Mouse (Mus musculus) neural tube, embryonic 13.5 days (tissue): ENCODE data around the gene Cabp5. TPM values are rescaled to one million over a fixed set of nuclear protein-coding genes. Genes with fewer than 3 reads are reported as not detected.
"Not testable (repeated sequence)": the region's sequence is repeated elsewhere in the genome, so short reads cannot be mapped to it uniquely, and the experiment has no call there.

Experiments used
- ATAC-seq: fragments of 200-750 bp; cut with Nextera tagmentation; 2 replicates; pipeline ENCODE4 v1.8.0; 2017; ENCODE audit warnings: low read depth, mild to moderate bottlenecking, moderate TSS enrichment, moderate library complexity
- H3K27ac ChIP-seq: fragments of 300-500 bp; sonication (generic); replicated peaks from 2 replicates; pipeline ENCODE4 v1.5.1; 2015; ENCODE audit warnings: moderate library complexity, mild to moderate bottlenecking, inconsistent platforms
- H3K27me3 ChIP-seq: fragments of 300-500 bp; sonication (generic); 2 replicates; pipeline ENCODE4 v1.6.1; 2015; ENCODE audit warnings: mild to moderate bottlenecking, inconsistent platforms
- H3K36me3 ChIP-seq: fragments of 300-500 bp; sonication (generic); 2 replicates; pipeline ENCODE4 v1.6.1; 2015; ENCODE audit warnings: mild to moderate bottlenecking, inconsistent platforms
- H3K4me1 ChIP-seq: fragments of 300-500 bp; sonication (generic); replicated peaks from 2 replicates; pipeline ENCODE4 v1.6.1; 2015; ENCODE audit warnings: inconsistent platforms
- H3K4me2 ChIP-seq: fragments of 300-500 bp; sonication (generic); 2 replicates; pipeline ENCODE4 v1.6.1; 2015; ENCODE audit warnings: inconsistent platforms, mild to moderate bottlenecking, moderate library complexity
- H3K4me3 ChIP-seq: fragments of 300-500 bp; sonication (generic); 2 replicates; pipeline ENCODE4 v1.5.1; 2015; ENCODE audit warnings: mild to moderate bottlenecking, inconsistent platforms
- H3K9ac ChIP-seq: fragments of 300-500 bp; sonication (generic); 2 replicates; pipeline ENCODE4 v1.6.1; 2015; ENCODE audit warnings: moderate library complexity, mild to moderate bottlenecking, inconsistent platforms
- H3K9me3 ChIP-seq: fragments of 300-500 bp; sonication (generic); 2 replicates; pipeline ENCODE4 v1.6.1; 2016; ENCODE audit warnings: inconsistent platforms
- WGBS: fragments of 180-500 bp; shearing (Covaris S2); methylation state at CpG from one replicate; pipeline ENCODE4 v1.1.7; 2015; 5-methylcytosine and 5-hydroxymethylcytosine counted together
- polyA plus RNA-seq: library from polyadenylated mRNA; unstranded; fragments of >200 nt; fragmentation: Nextera tagmentation; extraction: Ambion mirVana; gene quantifications from 2 replicates; pipeline ENCODE4 v1.2.1, GENCODE M21; 2015

Gene Cabp5
- 0.11 TPM in 1 of 2 replicates, not detected in the other for polyA plus RNA-seq

- Histone ChIP-seq H3K4me1 (no peaks in the 10 kb centered on the region), H3K4me3 (no peak within 1 kb of the TSS), H3K36me3 (no peaks in the 10 kb centered on the region), H3K27me3 (no peaks in the 10 kb centered on the region), H3K27ac (no peak within 1 kb of the TSS), H3K4me2 (no peak within 1 kb of the TSS), H3K9me3 (peaks cover 5% of the 10 kb centered on the region; the same call in 1 of the 2 replicates), H3K9ac (no peak within 1 kb of the TSS)
- 85% methylated on average over 1 of the region's 1 CpGs for WGBS
- no peak for ATAC-seq
Measured at GRCm38 (mm10) chr7:13397832-13398231, at the start of gene Cabp5. Cabp5 (plus strand) TSS chr7:13398132.

- Histone ChIP-seq H3K27me3 (no peaks in the 10 kb centered on the region), H3K4me2 (no peak overlapping the region), H3K4me3 (no peak overlapping the region), H3K36me3 (peaks cover 43% of the 10 kb centered on the region), H3K4me1 (no peaks in the 10 kb centered on the region), H3K27ac (no peak overlapping the region), H3K9me3 (peaks cover 19% of the 10 kb centered on the region; the same call in 1 of the 2 replicates), H3K9ac (no peak overlapping the region)
- no peak for ATAC-seq
Measured at GRCm38 (mm10) chr7:13355943-13356342, 42.0 kb upstream of the Cabp5 start.

- Histone ChIP-seq H3K4me1 (no peaks in the 10 kb centered on the region), H3K4me3 (no peak overlapping the region), H3K9me3 (no peaks in the 10 kb centered on the region), H3K27me3 (no peaks in the 10 kb centered on the region), H3K9ac (no peak overlapping the region), H3K4me2 (no peak overlapping the region), H3K27ac (no peak overlapping the region), H3K36me3 (no peaks in the 10 kb centered on the region)
- no peak for ATAC-seq
- WGBS, result 82% methylated on average over 2 of the region's 2 CpGs
Measured at GRCm38 (mm10) chr7:13380588-13380987, 17.3 kb upstream of the Cabp5 start.

- not testable (repeated sequence) for ATAC-seq
Measured at GRCm38 (mm10) chr7:13450541-13450940, 52.6 kb downstream of the Cabp5 start, which contains the start of gene Bsph1. Bsph1 (plus strand) TSS chr7:13450841.

More at GRCm38 (mm10) chr7:13450541-13450940, 52.6 kb downstream of the Cabp5 start, which contains the start of gene Bsph1:
- not testable (repeated sequence) for H3K4me1 ChIP-seq, H3K9me3 ChIP-seq, H3K9ac ChIP-seq, H3K27me3 ChIP-seq, H3K4me3 ChIP-seq, H3K4me2 ChIP-seq, H3K27ac ChIP-seq, H3K36me3 ChIP-seq
- WGBS, result 64% methylated on average over 1 of the region's 1 CpGs

Other genes starting within 250 kb of the Cabp5 start
- gene Vmn1r88, start 238.6 kb upstream of the Cabp5 start, polyA plus RNA-seq, result not detected in 2 replicates
- gene Vmn1r89, start 185.1 kb upstream of the Cabp5 start, polyA plus RNA-seq, result not detected in 2 replicates
- 31.7 and 37.7 TPM in 2 replicates for gene Lig1, start 120.8 kb upstream of the Cabp5 start, polyA plus RNA-seq
- gene Zswim9, start 119.4 kb upstream of the Cabp5 start, polyA plus RNA-seq, result 11.7 and 20.4 TPM in 2 replicates
- 0.47 and 0.99 TPM in 2 replicates for gene Pla2g4c, start 73.5 kb upstream of the Cabp5 start, polyA plus RNA-seq
- gene Bsph1, start 52.7 kb downstream of the Cabp5 start, polyA plus RNA-seq, result not detected in 2 replicates
- gene Bsph2, start 172.9 kb downstream of the Cabp5 start, polyA plus RNA-seq, result not detected in 2 replicates
- gene Sult2a5, start 225.8 kb downstream of the Cabp5 start, polyA plus RNA-seq, result not detected in 2 replicates